Mouse (Mus musculus) neutrophil, adult 59 days (primary cell): ENCODE measurements around the gene Amigo1. TPM values are rescaled to one million over a fixed set of nuclear protein-coding genes. Genes with fewer than 3 reads are reported as not detected.

Experiments
- total RNA-seq, 2 experiments: library from RNA; stranded (reverse); gene quantifications; 1 replicate in 1 of 2; 2 replicates in 1 of 2; pipeline ENCODE4 v1.2.4; 2023

Gene Amigo1
- 1 to 10 TPM; 2.1 to 3.0 TPM for total RNA-seq

GRCm38 (mm10) chr3:108186098-108187047 is at the start of gene Amigo1:
Gene Amigo1, plus strand, starts transcription at chr3:108186335.

GRCm38 (mm10) chr3:108145534-108146445 is 40.3 kb upstream of the Amigo1 start, which contains the start of gene Gnai3:
Gene Gnai3, minus strand, starts transcription at chr3:108146146.

GRCm38 (mm10) chr3:108154656-108155055 is 31.5 kb upstream of the Amigo1 start, which contains the start of gene Gpr61:
Gene Gpr61, minus strand, starts transcription at chr3:108154882.

GRCm38 (mm10) chr3:108200329-108201323 is 14.5 kb downstream of the Amigo1 start, which contains the start of gene Cyb561d1:
Gene Cyb561d1, minus strand, starts transcription at chr3:108201212.

GRCm38 (mm10) chr3:108210771-108211139 is 24.6 kb downstream of the Amigo1 start, which contains the start of gene Atxn7l2:
Gene Atxn7l2, minus strand, starts transcription at chr3:108210934.

GRCm38 (mm10) chr3:108226558-108227350 is 40.6 kb downstream of the Amigo1 start, which contains the start of gene Sypl2:
Gene Sypl2, minus strand, starts transcription at chr3:108226648.

Other genes starting within 250 kb of the Amigo1 start
- gene Gstm6, start 242.6 kb upstream of the Amigo1 start, total RNA-seq: not detected
- gene Gstm3, start 217.1 kb upstream of the Amigo1 start, total RNA-seq: not detected
- not detected for gene Gstm2, start 199.9 kb upstream of the Amigo1 start, total RNA-seq
- 100 to 1,000 TPM; 114 to 139 TPM for gene Gstm1, start 168.4 kb upstream of the Amigo1 start, total RNA-seq
- 1 to 10 TPM; 5.0 to 5.2 TPM for gene Gstm4, start 141.4 kb upstream of the Amigo1 start, total RNA-seq
- 10 to 100 TPM; 56.8 to 68.1 TPM for gene Ampd2, start 99.7 kb upstream of the Amigo1 start, total RNA-seq
- gene Gnat2, start 93.5 kb upstream of the Amigo1 start, total RNA-seq: under 1 TPM in 1 of 2 experiments, not detected in 1; 0.56 TPM
- gene Gnai3, start 40.2 kb upstream of the Amigo1 start, total RNA-seq: 100 to 1,000 TPM; 105 to 110 TPM
- gene Gpr61, start 31.5 kb upstream of the Amigo1 start, total RNA-seq: under 1 TPM in 1 of 2 experiments, not detected in 1; 0.11 TPM
- gene Cyb561d1, start 14.9 kb downstream of the Amigo1 start, total RNA-seq: 10 to 100 TPM; 29.1 to 31.1 TPM
- 10 to 100 TPM; 12.1 to 12.2 TPM for gene Atxn7l2, start 24.6 kb downstream of the Amigo1 start, total RNA-seq
- gene Sypl2, start 40.3 kb downstream of the Amigo1 start, total RNA-seq: not detected
- gene Psma5, start 70.6 kb downstream of the Amigo1 start, total RNA-seq: 10 to 100 TPM; 34.4 to 34.9 TPM
- 100 to 1,000 TPM; 154 to 156 TPM for gene Sort1, start 97.7 kb downstream of the Amigo1 start, total RNA-seq
- not detected for gene Mybphl, start 178.6 kb downstream of the Amigo1 start, total RNA-seq
- 1 to 10 TPM; 8.8 to 9.3 TPM for gene Psrc1, start 197.5 kb downstream of the Amigo1 start, total RNA-seq
- gene Celsr2, start 229.2 kb downstream of the Amigo1 start, total RNA-seq: 1 to 10 TPM; 1.1 to 1.3 TPM